Mouse (Mus musculus) cerebellum, adult 2 months (tissue): ENCODE results near the gene Irf2bp1. TPM values are rescaled to one million over a fixed set of nuclear protein-coding genes. Genes with fewer than 3 reads are reported as not detected.

Experiments
- DNase-seq, 2 experiments: peaks; one replicate each; pipeline ENCODE4 v3.0.0; 2021
- H3K27ac ChIP-seq: fragments of 200-500 bp; 2 replicates; pipeline ENCODE4 v1.5.1; 2012; ENCODE audit warnings: low read length, control low read depth, inconsistent platforms; ENCODE audit not compliant: insufficient read depth
- H3K27me3 ChIP-seq: fragments of 200-500 bp; 2 replicates; pipeline ENCODE4 v1.6.1; 2012; ENCODE audit warnings: inconsistent platforms, mild to moderate bottlenecking, low read length, moderate library complexity; ENCODE audit not compliant: control insufficient read depth, insufficient read depth
- H3K4me1 ChIP-seq: fragments of 200-500 bp; 2 replicates; pipeline ENCODE4 v1.6.1; 2011; ENCODE audit warnings: low read length; ENCODE audit not compliant: control insufficient read depth, insufficient read depth
- H3K4me3 ChIP-seq: fragments of 200-500 bp; replicated peaks from 2 replicates; pipeline ENCODE3; 2011; ENCODE audit warnings: mild to moderate bottlenecking, low read depth, low read length, control low read depth; ENCODE audit not compliant: insufficient read depth
- CTCF ChIP-seq: fragments of 200-500 bp; IDR thresholded peaks from 2 replicates; pipeline ENCODE4 v1.5.1; 2011; ENCODE audit warnings: low read depth, mild to moderate bottlenecking, control low read depth, low read length, moderate library complexity, borderline replicate concordance; ENCODE audit not compliant: insufficient read depth
- POLR2A ChIP-seq: fragments of 200-500 bp; IDR thresholded peaks from 2 replicates; pipeline ENCODE4 v1.6.1; 2011; ENCODE audit warnings: low read length, control low read depth, borderline replicate concordance; ENCODE audit not compliant: insufficient read depth
- WGBS: fragments of 180-500 bp; shearing (Covaris S2); methylation state at CpG from one replicate; pipeline ENCODE4 v1.1.7; 2018; 5-methylcytosine and 5-hydroxymethylcytosine counted together
- polyA plus RNA-seq: library from polyadenylated mRNA; depleted of rRNA; stranded (reverse); fragments of >200 nt; gene quantifications from 2 replicates; pipeline ENCODE4 v1.2.3, GENCODE M21; 2012

Gene Irf2bp1
- polyA plus RNA-seq, 1 experiment = 37.7 TPM

GRCm38 (mm10) chr7:19012025-19012621 is 8.3 kb downstream of the Irf2bp1 start:
- TF ChIP-seq POLR2A = no peak
- no peak for TF ChIP-seq CTCF
- 2% methylated on average over 29 of the region's 31 CpGs for WGBS
- DNase-seq = peak; percentile 44 to 57
- Histone ChIP-seq H3K4me1 (no peaks in the 10 kb centered on the region), H3K4me3 (peak overlapping the region; percentile 53), H3K27ac (peak overlapping the region; percentile 68), H3K27me3 (no peaks in the 10 kb centered on the region)

DNA sequence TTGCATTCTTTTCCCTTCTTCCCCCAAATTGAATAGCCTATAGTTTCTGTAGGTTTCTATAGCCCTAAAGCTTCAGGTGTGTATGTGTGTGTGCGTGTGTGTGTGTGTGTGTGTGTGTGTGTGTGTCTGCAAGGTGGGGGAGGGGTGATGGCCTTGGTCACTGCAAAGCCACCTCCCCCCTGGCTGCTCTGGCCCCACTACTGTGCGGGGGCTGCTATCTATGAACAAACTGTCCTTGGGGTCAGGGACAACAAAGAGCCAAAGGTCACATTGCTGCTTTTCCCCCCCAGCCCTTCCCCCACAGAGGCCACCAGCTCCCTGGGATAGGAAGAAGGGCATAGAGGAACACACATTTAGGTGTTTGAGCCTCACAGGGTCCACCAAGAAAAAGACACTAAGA is 9.0 kb downstream of the Irf2bp1 start:
- no peak overlapping the region for H3K4me3 ChIP-seq
- 65% methylated on average over 2 of the region's 2 CpGs for WGBS
- no peak overlapping the region for H3K27ac ChIP-seq
- no peak for TF ChIP-seq CTCF
- no peak for TF ChIP-seq POLR2A
- no peaks in the 10 kb centered on the region for H3K27me3 ChIP-seq
- no peak for DNase-seq
- no peaks in the 10 kb centered on the region for H3K4me1 ChIP-seq

- 67% methylated on average over 15 of the region's 15 CpGs for WGBS
- TF ChIP-seq POLR2A (no peak), CTCF (no peak)
- no peak overlapping the region for H3K4me3 ChIP-seq
- no peaks in the 10 kb centered on the region for H3K4me1 ChIP-seq
- no peak overlapping the region for H3K27ac ChIP-seq
- no peaks in the 10 kb centered on the region for H3K27me3 ChIP-seq
- no peak for DNase-seq
Observed at GRCm38 (mm10) chr7:19014452-19014851, 10.6 kb downstream of the Irf2bp1 start.

DNA sequence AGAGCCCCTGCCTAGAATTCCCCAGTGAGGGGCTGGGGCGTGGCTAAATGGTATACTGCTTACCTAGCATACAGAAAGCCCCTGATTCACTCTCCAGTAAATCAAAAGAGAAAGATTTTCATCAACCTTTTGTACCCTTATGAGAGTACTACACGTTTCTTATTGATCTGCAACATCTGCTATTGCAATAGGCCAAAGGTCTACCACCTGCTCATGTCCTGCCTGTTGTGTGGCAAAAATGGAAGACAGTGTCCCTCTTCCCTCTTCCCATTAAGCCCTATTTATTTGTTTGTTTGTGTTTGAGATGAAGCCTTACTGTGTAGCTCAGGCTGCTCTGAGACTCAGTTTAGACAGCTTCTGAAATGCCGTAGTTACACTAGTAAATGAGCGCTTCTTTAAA is 12.2 kb downstream of the Irf2bp1 start:
- no peaks in the 10 kb centered on the region for H3K4me1 ChIP-seq

DNA sequence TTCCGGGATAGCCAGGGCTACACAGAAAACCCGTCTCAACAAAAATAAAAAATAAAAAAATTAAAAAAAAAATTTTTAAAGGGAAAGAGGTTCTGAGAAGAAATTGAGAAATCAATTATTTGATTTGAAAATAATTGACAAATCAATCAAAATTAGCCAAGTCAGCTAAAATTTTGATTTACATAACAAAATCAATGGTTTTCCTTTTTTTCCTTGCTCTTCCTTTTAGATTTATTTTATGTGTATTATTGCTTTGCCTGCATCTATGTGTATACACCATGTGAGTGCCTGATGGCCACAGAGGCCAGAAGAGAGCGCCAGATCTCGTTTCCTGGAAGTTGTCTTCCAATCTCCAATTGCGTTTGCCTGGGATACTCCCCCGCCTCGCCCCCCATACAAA is 14.1 kb downstream of the Irf2bp1 start:
- H3K4me1 ChIP-seq = no peaks in the 10 kb centered on the region
- 91% methylated on average over 7 of the region's 7 CpGs for WGBS
- H3K27me3 ChIP-seq = no peaks in the 10 kb centered on the region
- H3K27ac ChIP-seq = no peak overlapping the region
- no peak for TF ChIP-seq POLR2A
- no peak for TF ChIP-seq CTCF
- no peak overlapping the region for H3K4me3 ChIP-seq
- no peak for DNase-seq

More for the DNA sequence above, 12.2 kb downstream of the Irf2bp1 start:
- Histone ChIP-seq H3K27me3 (no peaks in the 10 kb centered on the region), H3K4me3 (no peak overlapping the region), H3K27ac (no peak overlapping the region)
- TF ChIP-seq POLR2A (no peak), CTCF (no peak)
- 83% methylated on average over 4 of the region's 4 CpGs for WGBS
- DNase-seq = no peak

DNA sequence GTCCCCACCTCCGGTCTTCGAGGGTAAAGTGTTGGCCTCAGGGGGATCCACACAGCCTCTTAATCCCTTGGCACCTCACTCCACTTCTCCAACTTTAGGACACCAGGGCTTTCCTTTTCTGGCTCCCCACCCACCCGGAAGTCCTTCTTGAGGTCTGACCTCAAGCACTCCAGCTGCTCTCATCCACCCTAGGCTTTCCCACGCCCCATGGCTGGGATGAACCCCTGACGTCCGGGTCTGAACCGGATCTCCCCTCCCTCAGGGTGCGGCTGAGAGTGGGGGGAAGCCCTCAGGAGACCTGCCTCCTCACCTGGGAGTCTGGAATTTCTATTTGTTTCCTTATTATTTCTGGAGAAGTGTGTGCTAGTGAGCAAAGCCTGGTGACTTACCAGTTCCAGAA is 17.2 kb downstream of the Irf2bp1 start:
- TF ChIP-seq POLR2A = no peak
- no peak for TF ChIP-seq CTCF
- no peak for DNase-seq
- no peak overlapping the region for H3K27ac ChIP-seq
- no peaks in the 10 kb centered on the region for H3K4me1 ChIP-seq
- peaks cover 3% of the 10 kb centered on the region; the same call in 1 of the 2 replicates for H3K27me3 ChIP-seq
- no peak overlapping the region for H3K4me3 ChIP-seq
- WGBS = 26% methylated on average over 8 of the region's 8 CpGs

DNA sequence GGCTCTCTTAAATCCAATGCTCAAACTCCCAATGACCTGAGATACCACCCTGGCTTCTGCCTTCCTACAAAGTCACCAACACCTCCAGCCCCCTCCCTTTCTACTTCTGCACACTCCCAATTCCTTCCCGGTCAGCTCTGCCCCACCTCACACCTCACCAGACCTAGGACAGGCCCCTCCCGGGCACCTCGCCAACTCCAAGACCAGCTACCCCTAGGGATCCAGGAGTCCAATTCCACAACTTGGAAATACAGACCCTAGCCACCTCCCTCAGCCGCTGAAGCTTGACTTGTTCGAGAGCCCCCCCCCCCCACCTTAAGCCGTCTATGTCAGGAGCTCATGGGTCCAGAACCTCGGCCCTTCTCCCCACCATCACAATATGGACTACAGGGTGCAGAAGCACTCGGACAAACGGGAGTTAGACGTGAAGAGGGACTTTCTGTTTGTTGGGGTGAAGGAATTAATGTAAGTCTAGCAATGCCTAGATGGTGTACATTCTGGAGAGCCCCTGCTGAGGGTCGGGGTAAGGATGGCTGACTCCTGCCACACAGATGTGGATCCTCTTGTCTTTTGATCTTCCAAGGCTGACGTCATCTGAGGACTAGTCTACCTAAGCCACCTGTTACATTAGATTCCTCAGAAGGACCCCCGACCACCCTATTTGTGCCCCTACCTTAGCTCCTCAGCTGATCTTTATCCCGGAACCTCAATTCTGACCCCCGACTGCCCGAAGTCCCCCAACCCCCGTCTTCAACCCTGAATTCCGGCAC is 18.5 kb downstream of the Irf2bp1 start:
- DNase-seq = no peak
- Histone ChIP-seq H3K4me3 (no peak overlapping the region), H3K4me1 (no peaks in the 10 kb centered on the region), H3K27me3 (peaks cover 3% of the 10 kb centered on the region; the same call in 1 of the 2 replicates), H3K27ac (no peak overlapping the region)
- TF ChIP-seq CTCF = no peak
- no peak for TF ChIP-seq POLR2A
- WGBS = 49% methylated on average over 18 of the region's 18 CpGs

GRCm38 (mm10) chr7:19023357-19023814 is 19.5 kb downstream of the Irf2bp1 start, which contains the start of gene Foxa3:
Gene Foxa3, minus strand, starts transcription at chr7:19023538.
- 3% methylated on average over 30 of the region's 30 CpGs for WGBS
- DNase-seq = peak; percentile 46 to 48
- H3K27me3 ChIP-seq = peaks cover 3% of the 10 kb centered on the region; the same call in 1 of the 2 replicates
- peak within 1 kb of the TSS; percentile 59 for H3K4me3 ChIP-seq
- H3K27ac ChIP-seq = no peak within 1 kb of the TSS
- H3K4me1 ChIP-seq = no peaks in the 10 kb centered on the region
- no peak for TF ChIP-seq POLR2A
- TF ChIP-seq CTCF = no peak
